Comparison of ENCODE assay signal across 11 mouse cellular contexts in genomic region chr9:41804711-41805331, GRCm38 (mm10).
A peak's percentile ranks its signal among the peaks of the same experiment; 100 is the strongest.
DNase-seq lines count a peak whose midpoint lies in the region; ATAC-seq and TF ChIP-seq lines count a peak whose summit lies in the region.
"Had no signal": no experiment of that assay in that cellular context is flagged by ENCODE, and none has a peak within 500 bp of the region (broad histone marks: within the 10 kb centered on the region; RNA-seq: fewer than 3 reads in every experiment).

No protein-coding gene starts in this region.

- peak; percentile 54 for DNase-seq in lung, postnatal 10 days
- DNase-seq in lung, adult 2 months = no peak
- no peak for DNase-seq in hindbrain, postnatal 0 days (ENCODE audit: low spot score)
- no peak for DNase-seq in spleen, adult 18-20 months
- DNase-seq: cerebellum, adult 9-10 months; layer of hippocampus, postnatal 36 days had no signal

- 0 out of 2 replicates have a peak, but pooled peaks have one; percentile 24 for ATAC-seq in hindbrain, postnatal 0 days
- no peak for ATAC-seq in neural tube, embryonic 15.5 days (ENCODE audit: low FRiP score)
- no peak for ATAC-seq in cerebellum, adult (ENCODE audit: insufficient number of reproducible peaks, low FRiP score, low TSS enrichment)

- TF ChIP-seq POLR2A in lung, adult 2 months (IDR thresholded peaks at IDR 0.05; ENCODE audit: borderline replicate concordance, extremely low read depth, low read depth, low read length) = no peak
- no peak; the same call in 1 of the 2 replicates for TF ChIP-seq POLR2A in embryonic fibroblast, embryonic 13.5 days (IDR thresholded peaks at IDR 0.05; ENCODE audit: low read depth, low read length)

- H3K4me2 ChIP-seq in hindbrain, postnatal 0 days (ENCODE audit: low read depth, low read length) = no peak overlapping the region
- no peak overlapping the region for H3K4me2 ChIP-seq in neural tube, embryonic 15.5 days

- no peak for TF ChIP-seq CTCF in lung, adult 2 months (IDR thresholded peaks at IDR 0.05; ENCODE audit: insufficient read depth, low read length)
- no peak for TF ChIP-seq CTCF in embryonic fibroblast, embryonic 13.5 days (IDR thresholded peaks at IDR 0.05; ENCODE audit: borderline replicate concordance, insufficient read depth, low read length)
- TF ChIP-seq CTCF in hindbrain, postnatal 0 days (IDR thresholded peaks at IDR 0.05; ENCODE audit: low read depth) = no peak

- H3K4me3 ChIP-seq in lung, adult 2 months (replicated peaks; ENCODE audit: extremely low read depth, low read depth, low read length) = no peak overlapping the region
- no peak overlapping the region for H3K4me3 ChIP-seq in embryonic fibroblast, embryonic 13.5 days (ENCODE audit: insufficient read depth, low read length)
- H3K4me3 ChIP-seq in hindbrain, postnatal 0 days (ENCODE audit: low read length) = no peak overlapping the region
- no peak overlapping the region for H3K4me3 ChIP-seq in neural tube, embryonic 15.5 days (replicated peaks)
- H3K4me3 ChIP-seq: myocyte had no signal

- no peaks in the 10 kb centered on the region for H3K9me3 ChIP-seq in hindbrain, postnatal 0 days (ENCODE audit: low read length)
- no peaks in the 10 kb centered on the region for H3K9me3 ChIP-seq in neural tube, embryonic 15.5 days (replicated peaks)

- peak overlapping the region; percentile 99 for H3K27ac ChIP-seq in embryonic fibroblast, embryonic 13.5 days (ENCODE audit: insufficient read depth, low read length)
- peak overlapping the region; percentile 28 for H3K27ac ChIP-seq in hindbrain, postnatal 0 days
- peak overlapping the region; percentile 68; the same call in 1 of the 2 replicates for H3K27ac ChIP-seq in neural tube, embryonic 15.5 days (replicated peaks)

- no peaks in the 10 kb centered on the region for H3K36me3 ChIP-seq in hindbrain, postnatal 0 days (ENCODE audit: insufficient read depth, low read length)
- H3K36me3 ChIP-seq in neural tube, embryonic 15.5 days = no peaks in the 10 kb centered on the region

- no peaks in the 10 kb centered on the region for H3K4me1 ChIP-seq in lung, adult 2 months (ENCODE audit: control insufficient read depth, insufficient read depth, low read length)
- H3K4me1 ChIP-seq in embryonic fibroblast, embryonic 13.5 days (ENCODE audit: control insufficient read depth, insufficient read depth, low read length) = peaks cover 25% of the 10 kb centered on the region
- peaks cover 8% of the 10 kb centered on the region; the same call in 1 of the 2 replicates for H3K4me1 ChIP-seq in hindbrain, postnatal 0 days (ENCODE audit: insufficient read depth, low read length)
- H3K4me1 ChIP-seq in neural tube, embryonic 15.5 days = peaks cover 22% of the 10 kb centered on the region

- WGBS in lung, adult 2 months = 42% methylated on average over 10 of the region's 10 CpGs
- WGBS in hindbrain, postnatal 0 days = 23% methylated on average over 10 of the region's 10 CpGs
- 29% methylated on average over 10 of the region's 10 CpGs for WGBS in neural tube, embryonic 15.5 days

- H3K9ac ChIP-seq in hindbrain, postnatal 0 days (replicated peaks; ENCODE audit: low read length) = no peak overlapping the region
- H3K9ac ChIP-seq in neural tube, embryonic 15.5 days (replicated peaks) = no peak overlapping the region

- H3K27me3 ChIP-seq in hindbrain, postnatal 0 days (ENCODE audit: insufficient read depth, low read length) = no peaks in the 10 kb centered on the region
- H3K27me3 ChIP-seq in neural tube, embryonic 15.5 days (replicated peaks) = no peaks in the 10 kb centered on the region
- H3K27me3 ChIP-seq: Patski had no signal

Comparison
In these comparisons a context has a peak if more than half of its experiments do, and no peak if none do; other contexts are left out.
1. H3K27ac ChIP-seq: peak in every context shown above with its lines; median percentile 99 in embryonic fibroblast, embryonic 13.5 days; 68 in neural tube, embryonic 15.5 days; 28 in hindbrain, postnatal 0 days.